Mouse (Mus musculus): ENCODE measurements around the gene Prrt2. TPM values are rescaled to one million over a fixed set of nuclear protein-coding genes. Genes with fewer than 3 reads are reported as not detected.

Gene Prrt2
- polyA plus RNA-seq, 1 experiment from 2014 or later: 71.4 TPM

- no peak; the same call in 1 of the 2 replicates for ATAC-seq
- peak overlapping the region; percentile 99 for H3K4me3 ChIP-seq (ENCODE audit: low read length)
- no peaks in the 10 kb centered on the region for H3K27me3 ChIP-seq (replicated peaks; ENCODE audit: control insufficient read depth, insufficient read depth, low read length)
- H3K9me3 ChIP-seq (ENCODE audit: control insufficient read depth, low read length): no peaks in the 10 kb centered on the region
- H3K4me2 ChIP-seq (ENCODE audit: low read length): peak overlapping the region; percentile 48
- peaks cover 27% of the 10 kb centered on the region; the same call in 1 of the 2 replicates for H3K36me3 ChIP-seq (ENCODE audit: control insufficient read depth, insufficient read depth, low read length)
- peak overlapping the region; percentile 99 for H3K9ac ChIP-seq (ENCODE audit: low read depth, low read length)
- WGBS: 19% methylated on average over 8 of the region's 8 CpGs
- H3K27ac ChIP-seq (ENCODE audit: low read depth, low read length): peak overlapping the region; percentile 97; the same call in 1 of the 2 replicates
- H3K4me1 ChIP-seq (ENCODE audit: control insufficient read depth, insufficient read depth, low read depth, low read length): peaks cover 9% of the 10 kb centered on the region
These were observed 45.5 kb downstream of the Prrt2 start for GRCm38 (mm10) chr7:126975493-126975892.

Small RNAs within 50 kb of the gene (microRNA-seq; reads per million reads assigned to microRNA genes)
- not detected for gene Gm44343

Other genes starting within 250 kb of the Prrt2 start
- gene Ypel3, start 244.3 kb downstream of the Prrt2 start, polyA plus RNA-seq (2015; fragmentation: Nextera tagmentation; extraction: Ambion mirVana): 187 and 200 TPM in 2 replicates
- gene Tbx6, start 239.7 kb downstream of the Prrt2 start, polyA plus RNA-seq (2015; fragmentation: Nextera tagmentation; extraction: Ambion mirVana): 0.29 and 0.55 TPM in 2 replicates
- 157 and 165 TPM in 2 replicates for gene Ppp4c, start 228.7 kb downstream of the Prrt2 start, polyA plus RNA-seq (2015; fragmentation: Nextera tagmentation; extraction: Ambion mirVana)
- 52.8 and 59.4 TPM in 2 replicates for gene Fam57b, start 223.5 kb downstream of the Prrt2 start, polyA plus RNA-seq (2015; fragmentation: Nextera tagmentation; extraction: Ambion mirVana)
- gene 4930451I11Rik, start 189.6 kb downstream of the Prrt2 start, polyA plus RNA-seq (2015; fragmentation: Nextera tagmentation; extraction: Ambion mirVana): 0.49 TPM in 1 of 2 replicates, not detected in the other
- gene Doc2a, start 173.8 kb downstream of the Prrt2 start, polyA plus RNA-seq (2015; fragmentation: Nextera tagmentation; extraction: Ambion mirVana): 31.1 and 34.0 TPM in 2 replicates
- 21.1 and 23.6 TPM in 2 replicates for gene Hirip3, start 159.2 kb downstream of the Prrt2 start, polyA plus RNA-seq (2015; fragmentation: Nextera tagmentation; extraction: Ambion mirVana)
- 88.3 and 100 TPM in 2 replicates for gene Ino80e, start 158.8 kb downstream of the Prrt2 start, polyA plus RNA-seq (2015; fragmentation: Nextera tagmentation; extraction: Ambion mirVana)
- gene Taok2, start 136.5 kb downstream of the Prrt2 start, polyA plus RNA-seq (2015; fragmentation: Nextera tagmentation; extraction: Ambion mirVana): 52.8 and 60.3 TPM in 2 replicates
- gene Tmem219, start 98.3 kb downstream of the Prrt2 start, polyA plus RNA-seq (2015; fragmentation: Nextera tagmentation; extraction: Ambion mirVana): 34.0 and 35.9 TPM in 2 replicates
- gene Kctd13, start 92.3 kb downstream of the Prrt2 start, polyA plus RNA-seq (2015; fragmentation: Nextera tagmentation; extraction: Ambion mirVana): 126 and 134 TPM in 2 replicates
- gene Asphd1, start 71.6 kb downstream of the Prrt2 start, polyA plus RNA-seq (2015; fragmentation: Nextera tagmentation; extraction: Ambion mirVana): 9.4 and 11.5 TPM in 2 replicates
- gene Sez6l2, start 70.6 kb downstream of the Prrt2 start, polyA plus RNA-seq (2015; fragmentation: Nextera tagmentation; extraction: Ambion mirVana): 54.9 and 56.7 TPM in 2 replicates
- gene Cdipt, start 45.3 kb downstream of the Prrt2 start, polyA plus RNA-seq (2015; fragmentation: Nextera tagmentation; extraction: Ambion mirVana): 160 and 162 TPM in 2 replicates
- gene Cdiptos, start 45.1 kb downstream of the Prrt2 start, polyA plus RNA-seq (2015; fragmentation: Nextera tagmentation; extraction: Ambion mirVana): 1.2 and 1.6 TPM in 2 replicates
- gene Mvp, start 6.6 kb downstream of the Prrt2 start, polyA plus RNA-seq (2015; fragmentation: Nextera tagmentation; extraction: Ambion mirVana): 3.9 and 4.8 TPM in 2 replicates
- 0.31 TPM in 1 of 2 replicates, not detected in the other for gene Pagr1b, start 4.7 kb downstream of the Prrt2 start, polyA plus RNA-seq (2015; fragmentation: Nextera tagmentation; extraction: Ambion mirVana)
- gene Pagr1a, start 3.9 kb downstream of the Prrt2 start, polyA plus RNA-seq (2015; fragmentation: Nextera tagmentation; extraction: Ambion mirVana): 26.9 and 55.8 TPM in 2 replicates
- 47.5 and 81.5 TPM in 2 replicates for gene Gm42742, start 114 bp downstream of the Prrt2 start, polyA plus RNA-seq (2015; fragmentation: Nextera tagmentation; extraction: Ambion mirVana)
- 53.9 and 55.0 TPM in 2 replicates for gene Maz, start 5.8 kb upstream of the Prrt2 start, polyA plus RNA-seq (2015; fragmentation: Nextera tagmentation; extraction: Ambion mirVana)
- gene Kif22, start 21.3 kb upstream of the Prrt2 start, polyA plus RNA-seq (2015; fragmentation: Nextera tagmentation; extraction: Ambion mirVana): 22.2 and 29.8 TPM in 2 replicates
- gene Zg16, start 66.1 kb upstream of the Prrt2 start, polyA plus RNA-seq (2015; fragmentation: Nextera tagmentation; extraction: Ambion mirVana): not detected in 2 replicates
- 2.2 and 2.4 TPM in 2 replicates for gene AI467606, start 70.1 kb upstream of the Prrt2 start, polyA plus RNA-seq (2015; fragmentation: Nextera tagmentation; extraction: Ambion mirVana)
- 1.1 TPM in 2 replicates for gene Qprt, start 101.0 kb upstream of the Prrt2 start, polyA plus RNA-seq (2015; fragmentation: Nextera tagmentation; extraction: Ambion mirVana)
- 0.07 TPM in 1 of 2 replicates, not detected in the other for gene Spn, start 116.6 kb upstream of the Prrt2 start, polyA plus RNA-seq (2015; fragmentation: Nextera tagmentation; extraction: Ambion mirVana)
- 70.4 and 72.7 TPM in 2 replicates for gene Cd2bp2, start 174.8 kb upstream of the Prrt2 start, polyA plus RNA-seq (2015; fragmentation: Nextera tagmentation; extraction: Ambion mirVana)
- 27.0 and 29.1 TPM in 2 replicates for gene Tbc1d10b, start 187.3 kb upstream of the Prrt2 start, polyA plus RNA-seq (2015; fragmentation: Nextera tagmentation; extraction: Ambion mirVana)
- gene Mylpf, start 187.7 kb upstream of the Prrt2 start, polyA plus RNA-seq (2015; fragmentation: Nextera tagmentation; extraction: Ambion mirVana): 3.5 and 47.0 TPM in 2 replicates
- gene Zfp553, start 211.8 kb upstream of the Prrt2 start, polyA plus RNA-seq (2015; fragmentation: Nextera tagmentation; extraction: Ambion mirVana): 42.7 and 49.1 TPM in 2 replicates
- gene Sept1, start 211.9 kb upstream of the Prrt2 start, polyA plus RNA-seq (2015; fragmentation: Nextera tagmentation; extraction: Ambion mirVana): 12.1 and 12.3 TPM in 2 replicates
- 76.8 and 82.6 TPM in 2 replicates for gene Zfp771, start 223.1 kb upstream of the Prrt2 start, polyA plus RNA-seq (2015; fragmentation: Nextera tagmentation; extraction: Ambion mirVana)
- 118 and 122 TPM in 2 replicates for gene Dctpp1, start 239.5 kb upstream of the Prrt2 start, polyA plus RNA-seq (2015; fragmentation: Nextera tagmentation; extraction: Ambion mirVana)

Measured in hindbrain, embryonic 16.5 days (tissue).